Comparison of ENCODE assay signal across 15 mouse cellular contexts in the genomic region with DNA sequence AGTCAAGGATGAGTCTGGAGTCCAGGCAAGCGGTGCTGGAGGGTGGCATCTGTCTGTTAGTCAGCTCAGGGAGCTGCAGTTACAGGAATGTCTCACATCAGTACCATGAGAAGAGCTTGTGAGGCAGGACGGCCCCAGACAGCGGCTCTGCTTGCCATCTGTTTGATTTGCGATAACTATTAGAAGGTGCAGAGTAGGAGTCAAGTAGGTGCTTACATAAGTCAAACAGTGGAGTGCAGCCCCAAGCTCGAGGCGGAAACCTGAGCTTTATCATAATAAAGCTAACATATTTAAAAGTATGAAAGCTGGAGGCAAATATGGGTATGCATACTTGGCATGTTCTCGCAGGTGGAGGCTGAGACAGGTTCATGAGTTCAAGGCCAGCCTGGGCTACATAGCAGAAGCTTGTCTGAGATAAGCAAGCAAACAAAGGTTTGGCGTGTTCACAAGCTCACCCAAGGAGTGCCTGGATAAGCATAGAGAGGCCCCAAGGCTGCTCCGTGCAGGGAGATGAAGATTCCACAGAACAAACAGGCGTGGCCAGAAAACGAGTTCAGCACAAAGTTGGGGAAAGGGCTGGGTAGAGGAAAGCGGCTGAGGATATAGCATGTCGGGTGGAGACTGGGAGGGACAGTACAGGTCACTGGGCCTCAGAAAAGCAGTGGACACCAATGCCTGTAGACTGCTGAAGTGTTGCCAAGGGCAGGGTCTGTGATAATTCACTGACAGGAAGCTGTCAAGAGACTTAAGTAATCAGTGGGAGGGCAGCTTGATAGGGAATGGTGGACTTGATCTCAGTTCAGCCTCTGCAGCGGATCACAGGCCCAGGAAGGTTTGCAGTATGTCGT.
DNase-seq lines count a peak whose midpoint lies in the region; ATAC-seq and TF ChIP-seq lines count a peak whose summit lies in the region.
"Had no signal": no experiment of that assay in that cellular context is flagged by ENCODE, and none has a peak within 500 bp of the region (broad histone marks: within the 10 kb centered on the region; RNA-seq: fewer than 3 reads in every experiment).

No protein-coding gene starts in this region.

- no peak overlapping the region for H3K9ac ChIP-seq in heart, postnatal 0 days (replicated peaks; ENCODE audit: low read depth, low read length)
- H3K9ac ChIP-seq in forebrain, embryonic 16.5 days (replicated peaks; ENCODE audit: low read depth, low read length), result no peak overlapping the region
- H3K9ac ChIP-seq: liver, embryonic 12.5 days had no signal

- no peak for TF ChIP-seq CTCF in heart, postnatal 0 days (IDR thresholded peaks at IDR 0.05; ENCODE audit: low read depth)

- H3K36me3 ChIP-seq in heart, postnatal 0 days (replicated peaks; ENCODE audit: control insufficient read depth, insufficient read depth, low read length), result no peaks in the 10 kb centered on the region
- H3K36me3 ChIP-seq in forebrain, embryonic 16.5 days (ENCODE audit: control insufficient read depth, insufficient read depth), result no peaks in the 10 kb centered on the region
- H3K36me3 ChIP-seq: liver, embryonic 12.5 days had no signal

- no peaks in the 10 kb centered on the region for H3K27me3 ChIP-seq in heart, postnatal 0 days (ENCODE audit: control insufficient read depth, insufficient read depth, low read length)
- no peaks in the 10 kb centered on the region for H3K27me3 ChIP-seq in forebrain, embryonic 16.5 days (replicated peaks; ENCODE audit: control insufficient read depth, insufficient read depth, low read length)
- H3K27me3 ChIP-seq: liver, embryonic 12.5 days had no signal

- H3K4me1 ChIP-seq in heart, postnatal 0 days (ENCODE audit: control insufficient read depth, insufficient read depth), result peaks cover 17% of the 10 kb centered on the region
- H3K4me1 ChIP-seq in forebrain, embryonic 16.5 days (replicated peaks; ENCODE audit: control insufficient read depth, insufficient read depth, low read length), result no peaks in the 10 kb centered on the region
- H3K4me1 ChIP-seq: megakaryocyte, embryonic 14.5 days had no signal

- ATAC-seq in heart, postnatal 0 days (ENCODE audit: insufficient read depth, low read depth), result peak; percentile 66; the same call in 1 of the 2 replicates
- no peak for ATAC-seq in forebrain, embryonic 16.5 days
- ATAC-seq: CD4-positive, CD25-positive, alpha-beta regulatory T cell, adult 4 months; hindbrain, postnatal 0 days; liver, embryonic 12.5 days had no signal

- TF ChIP-seq EP300 in heart, postnatal 0 days (IDR thresholded peaks at IDR 0.05; ENCODE audit: low read depth), result no peak

- no peak overlapping the region for H3K4me3 ChIP-seq in heart, postnatal 0 days (ENCODE audit: low read depth, low read length)
- H3K4me3 ChIP-seq in forebrain, embryonic 16.5 days (replicated peaks; ENCODE audit: low read length), result no peak overlapping the region
- H3K4me3 ChIP-seq: embryonic facial prominence, embryonic 10.5 days; liver, embryonic 12.5 days; megakaryocyte, embryonic 14.5 days had no signal

- no peaks in the 10 kb centered on the region for H3K9me3 ChIP-seq in heart, postnatal 0 days (replicated peaks; ENCODE audit: control insufficient read depth, low read length)
- no peaks in the 10 kb centered on the region for H3K9me3 ChIP-seq in forebrain, embryonic 16.5 days (ENCODE audit: control insufficient read depth, low read length)
- H3K9me3 ChIP-seq: embryonic facial prominence, embryonic 10.5 days; liver, embryonic 12.5 days; megakaryocyte, embryonic 14.5 days had no signal

- 37% methylated on average over 15 of the region's 15 CpGs for WGBS in heart, postnatal 0 days
- 89% methylated on average over 15 of the region's 15 CpGs for WGBS in forebrain, embryonic 16.5 days

- DNase-seq in heart, postnatal 0 days (ENCODE audit: low spot score), result peak; percentile 45
- DNase-seq in heart, adult 18-20 months, result no peak
- peak; percentile 42 for DNase-seq in right cerebral cortex, adult 18-20 months
- no peak for DNase-seq in right cerebral cortex, postnatal 36 days (ENCODE audit: low spot score in 2 of 2)
- DNase-seq in kidney, postnatal 36 days, result peak; percentile 49 to 57
- DNase-seq in cerebellum, postnatal 14 days, result no peak
- DNase-seq: cerebellum, postnatal 25 days; left cerebral cortex, postnatal 4 days; thymus, adult 2 months had no signal

- H3K27ac ChIP-seq in heart, postnatal 0 days (ENCODE audit: low read depth), result peak overlapping the region; percentile 20; the same call in 1 of the 2 replicates
- H3K27ac ChIP-seq in forebrain, embryonic 16.5 days (ENCODE audit: low read length), result no peak overlapping the region
- H3K27ac ChIP-seq: embryonic facial prominence, embryonic 10.5 days; hindbrain, postnatal 0 days; liver, embryonic 12.5 days had no signal

- H3K4me2 ChIP-seq in heart, postnatal 0 days (ENCODE audit: low read depth, low read length), result no peak overlapping the region
- H3K4me2 ChIP-seq in forebrain, embryonic 16.5 days (ENCODE audit: low read length), result no peak overlapping the region
- H3K4me2 ChIP-seq: liver, embryonic 12.5 days had no signal

Comparison
In these comparisons a context has a peak if more than half of its experiments do, and no peak if none do; other contexts are left out.
1. DNase-seq: peak in heart, postnatal 0 days (single experiment), right cerebral cortex, adult 18-20 months (single experiment) and kidney, postnatal 36 days (2 of 2); none in heart, adult 18-20 months (0 of 2), right cerebral cortex, postnatal 36 days (0 of 2) and cerebellum, postnatal 14 days (0 of 2).